Mouse (Mus musculus) bone marrow macrophage, adult 2 months (primary cell): ENCODE data around the gene Shb.

Experiments used
- CTCF ChIP-seq: IDR thresholded peaks from 2 replicates; pipeline ENCODE4 v1.5.1; 2012; ENCODE audit warnings: low read depth, mild to moderate bottlenecking, low read length, moderate library complexity
- POLR2A ChIP-seq: IDR thresholded peaks from 2 replicates; pipeline ENCODE4 v1.6.1; 2012; ENCODE audit warnings: mild to moderate bottlenecking, low read depth, low read length, borderline replicate concordance

DNA sequence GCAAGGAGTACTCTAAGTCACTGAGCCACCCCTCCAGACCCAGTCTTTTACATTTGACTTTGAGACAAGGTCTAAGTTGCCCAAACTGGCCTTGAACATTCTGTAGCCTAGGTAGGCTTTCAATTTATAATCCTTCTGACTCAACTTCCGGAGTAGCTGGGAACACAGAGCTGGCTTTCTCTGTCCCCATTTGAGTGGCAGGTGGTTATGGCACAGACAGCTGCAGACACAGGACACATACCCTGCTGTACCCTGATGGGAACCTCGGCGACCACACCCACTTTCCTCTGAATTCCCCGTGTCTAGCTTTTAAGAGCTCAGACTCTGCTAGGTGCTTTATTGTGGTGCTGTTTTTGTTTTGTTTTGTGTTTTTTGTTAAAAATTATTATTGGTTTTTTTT is 7.7 kb downstream of the Shb start:
- no peak for TF ChIP-seq CTCF
- no peak for TF ChIP-seq POLR2A
